Mouse (Mus musculus) cortical plate, adult 2 months (tissue): ENCODE data around the gene Cttnbp2nl.

Source experiments
- CTCF ChIP-seq: fragments of 200-500 bp; IDR thresholded peaks from 2 replicates; pipeline ENCODE4 v1.5.1; 2011; ENCODE audit warnings: mild to moderate bottlenecking, control low read depth, low read length; ENCODE audit not compliant: insufficient read depth; ENCODE audit errors: extremely low read depth
- POLR2A ChIP-seq: fragments of 200-500 bp; IDR thresholded peaks from 2 replicates; pipeline ENCODE4 v1.6.1; 2011; ENCODE audit warnings: mild to moderate bottlenecking, low read length, control low read depth; ENCODE audit not compliant: insufficient read depth; ENCODE audit errors: extremely low read depth

GRCm38 (mm10) chr3:105061496-105061895 is 8.6 kb upstream of the Cttnbp2nl start:
- no peak for TF ChIP-seq CTCF
- TF ChIP-seq POLR2A = no peak
